Mouse (Mus musculus): Measurements from ENCODE around the gene Rtp2. TPM values are rescaled to one million over a fixed set of nuclear protein-coding genes. Genes with fewer than 3 reads are reported as not detected.
A peak's percentile ranks its signal among the peaks of the same experiment; 100 is the strongest.
"Not testable (repeated sequence)": the region's sequence is repeated elsewhere in the genome, so short reads cannot be mapped to it uniquely, and the experiment has no call there.

The Rtp2 gene
- total and polyA plus RNA-seq, 2 experiments: not detected

DNA sequence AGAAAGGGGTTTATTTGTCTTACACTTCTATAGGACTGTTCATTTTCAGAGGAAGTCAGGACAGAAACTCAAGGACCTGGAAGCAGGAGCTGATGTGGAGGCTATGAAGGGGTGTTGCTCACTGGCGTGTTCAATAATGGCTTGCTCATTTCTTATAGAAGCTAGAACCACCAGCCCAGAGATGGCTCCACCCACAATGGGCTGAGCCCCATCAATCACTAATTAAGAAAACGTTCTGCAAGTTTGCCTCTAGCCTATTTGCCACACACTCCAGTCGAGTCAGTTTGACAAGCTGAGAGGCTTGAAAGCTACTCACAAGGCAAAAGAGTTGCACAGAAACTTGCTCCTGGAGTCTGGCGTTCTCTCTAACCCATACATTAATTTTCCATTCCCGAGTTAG is 10.5 kb downstream of the Rtp2 start:
- Histone ChIP-seq H3K27ac (replicated peaks; ENCODE audit: insufficient read depth, low read depth, low read length) (no peak overlapping the region), H3K9ac (ENCODE audit: low read depth, low read length) (no peak overlapping the region), H3K79me2 (ENCODE audit: control insufficient read depth, insufficient read depth, low read length) (no peaks in the 10 kb centered on the region), H3K4me3 (ENCODE audit: insufficient read depth, low read depth, low read length) (no peak overlapping the region), H3K36me3 (ENCODE audit: control insufficient read depth, insufficient read depth, low read length) (no peaks in the 10 kb centered on the region), H3K4me1 (ENCODE audit: control insufficient read depth, insufficient read depth, low read length) (peaks cover 8% of the 10 kb centered on the region; the same call in 1 of the 2 replicates), H3K27me3 (ENCODE audit: control insufficient read depth, insufficient read depth, low read length) (no peaks in the 10 kb centered on the region)
- DNase-seq (ENCODE audit: extremely low read depth, low read depth, low spot score): no peak
- WGBS: 75% methylated on average over 5 of the region's 5 CpGs
- TF ChIP-seq CTCF (IDR thresholded peaks at IDR 0.05; ENCODE audit: low read depth, low read length): no peak
- no peak for TF ChIP-seq POLR2A (IDR thresholded peaks at IDR 0.05; ENCODE audit: extremely low read depth, insufficient read depth, low read length)

- Histone ChIP-seq H3K79me2 (ENCODE audit: control insufficient read depth, insufficient read depth, low read length) (no peaks in the 10 kb centered on the region), H3K4me1 (ENCODE audit: control insufficient read depth, insufficient read depth, low read length) (peaks cover 8% of the 10 kb centered on the region; the same call in 1 of the 2 replicates), H3K27me3 (ENCODE audit: control insufficient read depth, insufficient read depth, low read length) (no peaks in the 10 kb centered on the region), H3K4me3 (ENCODE audit: insufficient read depth, low read depth, low read length) (no peak overlapping the region), H3K36me3 (ENCODE audit: control insufficient read depth, insufficient read depth, low read length) (no peaks in the 10 kb centered on the region), H3K9ac (ENCODE audit: low read depth, low read length) (no peak overlapping the region), H3K27ac (replicated peaks; ENCODE audit: insufficient read depth, low read depth, low read length) (0 out of 2 replicates have a peak overlapping the region, but pooled peaks have one; percentile 12)
- DNase-seq (ENCODE audit: extremely low read depth, low read depth, low spot score): peak; percentile 89
- 28% methylated on average over 2 of the region's 2 CpGs for WGBS
- TF ChIP-seq CTCF (IDR thresholded peaks at IDR 0.05; ENCODE audit: low read depth, low read length) (no peak), POLR2A (IDR thresholded peaks at IDR 0.05; ENCODE audit: extremely low read depth, insufficient read depth, low read length) (no peak)
Measured at GRCm38 (mm10) chr16:23919418-23919817, 12.8 kb downstream of the Rtp2 start.

GRCm38 (mm10) chr16:23913401-23913800 is 18.8 kb downstream of the Rtp2 start:
- no peaks in the 10 kb centered on the region for H3K79me2 ChIP-seq (ENCODE audit: control insufficient read depth, insufficient read depth, low read length)
- 49% methylated on average over 3 of the region's 3 CpGs for WGBS
- no peak overlapping the region for H3K4me3 ChIP-seq (ENCODE audit: insufficient read depth, low read depth, low read length)
- H3K4me1 ChIP-seq (ENCODE audit: control insufficient read depth, insufficient read depth, low read length): no peaks in the 10 kb centered on the region
- DNase-seq (ENCODE audit: extremely low read depth, low read depth, low spot score): no peak
- TF ChIP-seq POLR2A (IDR thresholded peaks at IDR 0.05; ENCODE audit: extremely low read depth, insufficient read depth, low read length): no peak
- no peak for TF ChIP-seq CTCF (IDR thresholded peaks at IDR 0.05; ENCODE audit: low read depth, low read length)
- no peak overlapping the region for H3K27ac ChIP-seq (replicated peaks; ENCODE audit: insufficient read depth, low read depth, low read length)
- no peaks in the 10 kb centered on the region for H3K36me3 ChIP-seq (ENCODE audit: control insufficient read depth, insufficient read depth, low read length)
- no peak overlapping the region for H3K9ac ChIP-seq (ENCODE audit: low read depth, low read length)
- no peaks in the 10 kb centered on the region; the same call in 1 of the 2 replicates for H3K27me3 ChIP-seq (ENCODE audit: control insufficient read depth, insufficient read depth, low read length)

GRCm38 (mm10) chr16:23912741-23913140 is 19.5 kb downstream of the Rtp2 start:
- Histone ChIP-seq H3K27me3 (ENCODE audit: control insufficient read depth, insufficient read depth, low read length) (no peaks in the 10 kb centered on the region; the same call in 1 of the 2 replicates), H3K9ac (ENCODE audit: low read depth, low read length) (no peak overlapping the region), H3K4me1 (ENCODE audit: control insufficient read depth, insufficient read depth, low read length) (no peaks in the 10 kb centered on the region), H3K36me3 (ENCODE audit: control insufficient read depth, insufficient read depth, low read length) (no peaks in the 10 kb centered on the region), H3K4me3 (ENCODE audit: insufficient read depth, low read depth, low read length) (no peak overlapping the region), H3K27ac (replicated peaks; ENCODE audit: insufficient read depth, low read depth, low read length) (no peak overlapping the region), H3K79me2 (ENCODE audit: control insufficient read depth, insufficient read depth, low read length) (no peaks in the 10 kb centered on the region)
- 60% methylated on average over 13 of the region's 13 CpGs for WGBS
- DNase-seq (ENCODE audit: extremely low read depth, low read depth, low spot score): no peak
- TF ChIP-seq POLR2A (IDR thresholded peaks at IDR 0.05; ENCODE audit: extremely low read depth, insufficient read depth, low read length) (no peak), CTCF (IDR thresholded peaks at IDR 0.05; ENCODE audit: low read depth, low read length) (no peak)

GRCm38 (mm10) chr16:23909015-23909354 is 23.2 kb downstream of the Rtp2 start:
- 88% methylated on average over 3 of the region's 3 CpGs for WGBS

GRCm38 (mm10) chr16:23908076-23909014 is 23.8 kb downstream of the Rtp2 start:
- H3K27ac ChIP-seq (replicated peaks; ENCODE audit: insufficient read depth, low read depth, low read length); DNase-seq (ENCODE audit: extremely low read depth, low read depth, low spot score); H3K27me3 ChIP-seq (ENCODE audit: control insufficient read depth, insufficient read depth, low read length); H3K9ac ChIP-seq (ENCODE audit: low read depth, low read length); H3K4me3 ChIP-seq (ENCODE audit: insufficient read depth, low read depth, low read length); H3K36me3 ChIP-seq (ENCODE audit: control insufficient read depth, insufficient read depth, low read length); H3K4me1 ChIP-seq (ENCODE audit: control insufficient read depth, insufficient read depth, low read length); H3K79me2 ChIP-seq (ENCODE audit: control insufficient read depth, insufficient read depth, low read length): not testable (repeated sequence)
- WGBS: 82% methylated on average over 9 of the region's 9 CpGs

More at GRCm38 (mm10) chr16:23909015-23909354, 23.2 kb downstream of the Rtp2 start:
- H3K27me3 ChIP-seq (ENCODE audit: control insufficient read depth, insufficient read depth, low read length); H3K4me3 ChIP-seq (ENCODE audit: insufficient read depth, low read depth, low read length); DNase-seq (ENCODE audit: extremely low read depth, low read depth, low spot score); H3K27ac ChIP-seq (replicated peaks; ENCODE audit: insufficient read depth, low read depth, low read length); H3K9ac ChIP-seq (ENCODE audit: low read depth, low read length); H3K79me2 ChIP-seq (ENCODE audit: control insufficient read depth, insufficient read depth, low read length); H3K4me1 ChIP-seq (ENCODE audit: control insufficient read depth, insufficient read depth, low read length); H3K36me3 ChIP-seq (ENCODE audit: control insufficient read depth, insufficient read depth, low read length): not testable (repeated sequence)

DNA sequence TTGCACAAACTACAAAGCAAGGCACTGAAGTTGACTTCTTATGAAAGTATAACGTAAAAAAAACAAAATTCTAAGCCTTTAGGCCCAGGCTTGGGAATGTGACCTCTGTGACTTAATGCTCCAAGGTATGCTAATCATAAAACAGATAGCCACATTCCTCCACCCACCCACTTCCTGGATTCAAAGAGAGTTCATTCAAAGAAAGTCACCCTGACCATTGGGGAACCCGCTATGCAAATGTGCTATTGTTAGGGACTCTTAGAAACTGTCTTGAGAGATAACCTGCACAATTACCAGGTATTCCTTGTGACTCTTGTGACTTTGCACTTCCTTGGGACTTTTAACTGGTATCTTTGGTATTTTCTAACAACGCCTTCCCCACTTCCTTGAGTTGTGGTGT is 25.6 kb downstream of the Rtp2 start:
- not testable (repeated sequence) for H3K36me3 ChIP-seq (ENCODE audit: control insufficient read depth, insufficient read depth, low read length); H3K27ac ChIP-seq (replicated peaks; ENCODE audit: insufficient read depth, low read depth, low read length); H3K79me2 ChIP-seq (ENCODE audit: control insufficient read depth, insufficient read depth, low read length); DNase-seq (ENCODE audit: extremely low read depth, low read depth, low spot score); H3K4me1 ChIP-seq (ENCODE audit: control insufficient read depth, insufficient read depth, low read length); H3K9ac ChIP-seq (ENCODE audit: low read depth, low read length); H3K4me3 ChIP-seq (ENCODE audit: insufficient read depth, low read depth, low read length); H3K27me3 ChIP-seq (ENCODE audit: control insufficient read depth, insufficient read depth, low read length)
- 89% methylated on average over 3 of the region's 3 CpGs for WGBS

Measured in liver, adult 2 months (tissue).